Mouse (Mus musculus) limb, embryonic 14.5 days (tissue): Measurements from ENCODE around the gene Nelfa. TPM values are rescaled to one million over a fixed set of nuclear protein-coding genes. Genes with fewer than 3 reads are reported as not detected.

Experiments
- ATAC-seq: fragments of 200-750 bp; cut with Nextera tagmentation; 2 replicates; pipeline ENCODE4 v1.8.0; 2017; ENCODE audit warnings: low read depth, moderate number of reproducible peaks, moderate TSS enrichment; ENCODE audit not compliant: low FRiP score
- DNase-seq: peaks from one replicate; pipeline ENCODE4 v3.0.0-alpha.2; 2015; ENCODE audit warnings: low spot score
- H3K27ac ChIP-seq: fragments of 300-500 bp; sonication (generic); replicated peaks from 2 replicates; pipeline ENCODE4 v1.5.1; 2014; ENCODE audit warnings: low read depth, mild to moderate bottlenecking, low read length, moderate library complexity, mixed read lengths
- H3K27me3 ChIP-seq: fragments of 300-500 bp; sonication (generic); 2 replicates; pipeline ENCODE4 v1.6.1; 2014; ENCODE audit warnings: low read length, mixed read lengths; ENCODE audit not compliant: control insufficient read depth, insufficient read depth
- H3K36me3 ChIP-seq: fragments of 300-500 bp; sonication (generic); 2 replicates; pipeline ENCODE4 v1.6.1; 2014; ENCODE audit warnings: mild to moderate bottlenecking, low read length, moderate library complexity, mixed read lengths; ENCODE audit not compliant: control insufficient read depth, insufficient read depth
- H3K4me1 ChIP-seq: fragments of 300-500 bp; sonication (generic); 2 replicates; pipeline ENCODE4 v1.6.1; 2014; ENCODE audit warnings: antibody characterized with exemption, low read length, mixed read lengths; ENCODE audit not compliant: control insufficient read depth, insufficient read depth
- H3K4me2 ChIP-seq: fragments of 300-500 bp; sonication (generic); replicated peaks from 2 replicates; pipeline ENCODE4 v1.6.1; 2014; ENCODE audit warnings: low read depth, mild to moderate bottlenecking, low read length, moderate library complexity; ENCODE audit not compliant: severe bottlenecking
- H3K4me3 ChIP-seq: fragments of 300-500 bp; sonication (generic); replicated peaks from 2 replicates; pipeline ENCODE4 v1.5.1; 2014; ENCODE audit warnings: low read length
- H3K9ac ChIP-seq: fragments of 300-500 bp; sonication (generic); 2 replicates; pipeline ENCODE4 v1.6.1; 2014; ENCODE audit warnings: mild to moderate bottlenecking, low read depth, low read length, moderate library complexity; ENCODE audit not compliant: severe bottlenecking
- H3K9me3 ChIP-seq: fragments of 300-500 bp; sonication (generic); 2 replicates; pipeline ENCODE4 v1.6.1; 2016; ENCODE audit warnings: low read length; ENCODE audit not compliant: control insufficient read depth
- POLR2A ChIP-seq: fragments of 200-500 bp; IDR thresholded peaks from 2 replicates; pipeline ENCODE4 v1.8.0; 2012; ENCODE audit warnings: inconsistent platforms, mild to moderate bottlenecking, moderate library complexity, borderline replicate concordance; ENCODE audit not compliant: insufficient read depth, insufficient read length; ENCODE audit errors: extremely low read depth
- WGBS: fragments of 180-500 bp; shearing (Covaris S2); extraction: QIAGEN DNeasy Blood & Tissue Kit; methylation state at CpG from one replicate; pipeline ENCODE4 v1.1.7; 2014; 5-methylcytosine and 5-hydroxymethylcytosine counted together
- polyA plus RNA-seq, 2 experiments: library from polyadenylated mRNA; depleted of rRNA in 1 of 2; stranded (reverse) in 1 of 2; unstranded in 1 of 2; fragments of >200 nt; fragmentation: Nextera tagmentation in 1 of 2; extraction: Ambion mirVana in 1 of 2; gene quantifications; 2 replicates each; pipeline versions ENCODE4 v1.2.1 to v1.2.3; 2012 to 2014

Gene Nelfa
- polyA plus RNA-seq, 2 experiments = 53.3 to 70.0 TPM

DNA sequence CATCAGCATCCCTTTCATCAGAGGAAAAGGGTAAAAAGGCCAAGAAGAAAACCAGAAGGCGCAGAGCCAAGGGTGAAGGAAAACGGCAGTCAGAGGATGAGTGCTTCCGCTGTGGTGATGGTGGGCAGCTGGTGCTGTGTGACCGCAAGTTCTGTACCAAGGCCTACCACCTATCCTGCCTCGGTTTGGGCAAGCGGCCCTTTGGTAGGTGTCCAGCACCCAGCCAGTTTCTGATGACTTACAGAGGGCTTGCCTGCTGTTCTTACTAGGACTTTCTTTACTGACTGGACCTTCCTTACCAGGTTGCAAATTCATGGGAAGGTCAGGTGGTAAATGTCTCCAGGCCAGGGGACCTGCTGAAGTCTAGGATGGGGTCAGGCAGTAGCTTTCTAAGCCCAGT, 42.8 kb downstream of the Nelfa start:
- Histone ChIP-seq H3K27ac (no peak overlapping the region), H3K36me3 (peaks cover 95% of the 10 kb centered on the region), H3K9ac (no peak overlapping the region), H3K9me3 (no peaks in the 10 kb centered on the region), H3K4me3 (no peak overlapping the region), H3K27me3 (no peaks in the 10 kb centered on the region), H3K4me2 (no peak overlapping the region), H3K4me1 (no peaks in the 10 kb centered on the region)
- ATAC-seq (no peak), DNase-seq (no peak)
- WGBS = 94% methylated on average over 6 of the region's 6 CpGs
- TF ChIP-seq POLR2A = no peak

DNA sequence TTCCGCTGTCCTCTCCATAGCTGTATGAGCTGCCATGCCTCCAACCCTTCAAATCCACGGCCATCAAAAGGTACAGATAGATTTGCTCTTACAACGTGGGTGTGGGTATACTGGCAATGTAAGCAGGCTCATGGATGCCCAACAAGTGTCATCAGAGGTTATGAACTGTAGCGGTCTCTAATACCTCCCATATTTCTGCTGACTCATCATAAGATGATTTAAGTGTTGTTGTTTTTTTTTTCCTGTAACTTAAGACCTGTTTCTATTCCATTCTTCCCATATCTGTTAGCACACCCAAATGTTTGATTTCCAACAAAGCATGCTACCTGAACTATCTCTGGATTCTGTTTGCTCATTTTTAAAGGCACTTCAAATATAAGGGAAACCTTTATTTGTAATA, 55.1 kb downstream of the Nelfa start:
- H3K27ac ChIP-seq = no peak overlapping the region
- no peaks in the 10 kb centered on the region for H3K9me3 ChIP-seq
- no peak overlapping the region for H3K4me2 ChIP-seq
- no peak for ATAC-seq
- no peaks in the 10 kb centered on the region for H3K27me3 ChIP-seq
- no peak overlapping the region for H3K4me3 ChIP-seq
- TF ChIP-seq POLR2A = no peak
- H3K36me3 ChIP-seq = peaks cover 87% of the 10 kb centered on the region
- DNase-seq = no peak
- no peak overlapping the region for H3K9ac ChIP-seq
- 97% methylated on average over 4 of the region's 4 CpGs for WGBS
- H3K4me1 ChIP-seq = no peaks in the 10 kb centered on the region

DNA sequence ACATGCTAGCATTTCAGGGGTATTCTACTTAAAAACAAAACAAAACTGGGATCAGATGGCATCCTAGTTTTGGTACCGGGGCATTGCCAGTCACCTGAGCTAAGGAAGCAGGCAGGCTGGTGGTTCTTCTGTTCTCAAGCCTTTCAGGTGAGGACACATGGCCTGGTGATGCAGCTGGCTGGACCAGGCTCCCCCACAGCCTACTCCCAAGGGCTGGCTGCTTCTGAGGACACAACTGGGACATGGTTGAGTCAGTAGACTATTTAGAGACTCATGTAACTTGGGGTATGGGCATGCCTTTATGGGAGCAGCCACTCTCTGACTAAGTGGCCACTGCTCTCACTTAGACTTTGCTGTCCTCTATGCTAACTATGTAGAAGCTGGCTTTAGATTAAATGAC, 60.7 kb downstream of the Nelfa start:
- H3K27me3 ChIP-seq = no peaks in the 10 kb centered on the region
- no peaks in the 10 kb centered on the region for H3K9me3 ChIP-seq
- H3K4me2 ChIP-seq = no peak overlapping the region
- H3K27ac ChIP-seq = no peak overlapping the region
- H3K4me3 ChIP-seq = no peak overlapping the region
- H3K9ac ChIP-seq = no peak overlapping the region
- no peak for TF ChIP-seq POLR2A
- 96% methylated on average over 1 of the region's 1 CpGs for WGBS
- H3K4me1 ChIP-seq = no peaks in the 10 kb centered on the region
- peaks cover 73% of the 10 kb centered on the region for H3K36me3 ChIP-seq
- no peak for ATAC-seq
- no peak for DNase-seq

DNA sequence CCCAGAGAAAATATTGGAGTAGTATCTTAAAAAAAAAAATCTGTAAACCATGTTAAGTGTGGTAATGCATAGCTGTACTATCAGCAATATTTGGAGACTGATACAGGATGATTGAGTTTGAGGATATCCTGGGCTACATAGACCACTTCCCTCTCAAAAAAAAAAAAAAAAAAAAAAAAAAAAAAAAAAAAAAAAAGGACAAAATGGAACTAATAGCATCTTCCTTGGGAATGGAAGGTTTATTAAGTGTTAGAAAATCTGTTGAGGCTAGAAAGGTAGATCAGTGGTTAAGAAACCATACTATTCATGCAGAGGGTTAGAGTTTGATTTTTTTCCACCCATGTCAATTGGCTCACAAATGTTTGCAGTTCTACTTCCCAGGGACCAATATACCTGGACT, 78.5 kb downstream of the Nelfa start:
- H3K4me3 ChIP-seq = no peak overlapping the region
- no peaks in the 10 kb centered on the region for H3K9me3 ChIP-seq
- ATAC-seq (no peak), DNase-seq (no peak)
- H3K27me3 ChIP-seq = no peaks in the 10 kb centered on the region
- no peak overlapping the region for H3K27ac ChIP-seq
- no peak overlapping the region for H3K4me2 ChIP-seq
- H3K9ac ChIP-seq = no peak overlapping the region
- H3K36me3 ChIP-seq = peaks cover 71% of the 10 kb centered on the region
- no peak for TF ChIP-seq POLR2A
- no peaks in the 10 kb centered on the region for H3K4me1 ChIP-seq

DNA sequence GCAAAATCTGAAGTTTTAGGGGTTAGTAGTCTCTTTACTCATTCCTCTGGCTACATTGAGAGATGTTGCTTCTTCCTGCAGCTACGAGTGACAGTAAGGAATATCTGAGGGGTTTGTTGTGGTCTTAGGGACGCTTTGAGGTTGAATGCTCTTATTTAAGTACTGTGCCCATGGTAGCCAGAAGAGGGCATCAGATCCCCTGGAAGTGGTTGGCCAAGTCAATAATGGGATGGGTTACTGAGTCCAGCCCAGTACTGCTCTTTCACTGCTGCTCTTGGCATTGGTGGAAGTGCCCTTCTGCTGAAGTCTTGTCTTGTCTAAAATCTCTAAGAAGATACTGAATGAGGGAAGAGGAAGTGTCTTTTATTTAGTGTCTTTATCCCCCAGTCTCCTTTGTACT, 82.2 kb downstream of the Nelfa start:
- WGBS = 83% methylated on average over 2 of the region's 2 CpGs
- Histone ChIP-seq H3K27ac (no peak overlapping the region), H3K27me3 (no peaks in the 10 kb centered on the region), H3K4me3 (no peak overlapping the region), H3K4me1 (no peaks in the 10 kb centered on the region), H3K9me3 (no peaks in the 10 kb centered on the region), H3K4me2 (no peak overlapping the region), H3K36me3 (peaks cover 52% of the 10 kb centered on the region), H3K9ac (no peak overlapping the region)
- ATAC-seq = no peak
- DNase-seq = no peak
- TF ChIP-seq POLR2A = no peak

DNA sequence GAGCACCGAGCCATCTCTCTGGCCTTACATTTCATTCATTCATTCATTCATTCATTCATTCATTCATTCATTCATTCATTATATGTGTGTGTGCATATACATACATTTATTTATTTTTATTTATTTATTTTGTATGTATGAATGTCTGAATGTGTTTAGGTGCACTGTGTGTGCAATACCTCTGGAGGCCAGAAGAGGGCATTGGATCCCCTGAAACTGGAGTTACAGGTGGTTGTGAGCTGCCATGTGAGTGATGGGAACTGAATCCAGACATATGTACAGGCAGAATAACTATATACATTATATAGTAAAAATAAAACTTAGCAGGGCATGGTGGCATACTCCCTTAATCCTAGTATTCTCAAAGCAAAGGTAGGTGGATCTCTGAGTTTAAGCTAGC, 83.1 kb downstream of the Nelfa start:
- H3K27ac ChIP-seq = no peak overlapping the region
- peaks cover 55% of the 10 kb centered on the region for H3K36me3 ChIP-seq
- H3K9me3 ChIP-seq = no peaks in the 10 kb centered on the region
- H3K4me2 ChIP-seq = no peak overlapping the region
- DNase-seq (no peak), ATAC-seq (no peak)
- H3K4me3 ChIP-seq = no peak overlapping the region
- TF ChIP-seq POLR2A = no peak
- H3K4me1 ChIP-seq = no peaks in the 10 kb centered on the region
- H3K9ac ChIP-seq = no peak overlapping the region
- WGBS = 100% methylated on average over 1 of the region's 1 CpGs
- no peaks in the 10 kb centered on the region for H3K27me3 ChIP-seq
